Mouse (Mus musculus) urinary bladder, postnatal 25 days (tissue): ENCODE measurements around the gene Gpr34.
A peak's percentile ranks its signal among the peaks of the same experiment; 100 is the strongest.

Experiments
- DNase-seq: peaks from one replicate; pipeline ENCODE4 v3.0.0; 2022; ENCODE audit warnings: low spot score

Gpr34 gene

DNA sequence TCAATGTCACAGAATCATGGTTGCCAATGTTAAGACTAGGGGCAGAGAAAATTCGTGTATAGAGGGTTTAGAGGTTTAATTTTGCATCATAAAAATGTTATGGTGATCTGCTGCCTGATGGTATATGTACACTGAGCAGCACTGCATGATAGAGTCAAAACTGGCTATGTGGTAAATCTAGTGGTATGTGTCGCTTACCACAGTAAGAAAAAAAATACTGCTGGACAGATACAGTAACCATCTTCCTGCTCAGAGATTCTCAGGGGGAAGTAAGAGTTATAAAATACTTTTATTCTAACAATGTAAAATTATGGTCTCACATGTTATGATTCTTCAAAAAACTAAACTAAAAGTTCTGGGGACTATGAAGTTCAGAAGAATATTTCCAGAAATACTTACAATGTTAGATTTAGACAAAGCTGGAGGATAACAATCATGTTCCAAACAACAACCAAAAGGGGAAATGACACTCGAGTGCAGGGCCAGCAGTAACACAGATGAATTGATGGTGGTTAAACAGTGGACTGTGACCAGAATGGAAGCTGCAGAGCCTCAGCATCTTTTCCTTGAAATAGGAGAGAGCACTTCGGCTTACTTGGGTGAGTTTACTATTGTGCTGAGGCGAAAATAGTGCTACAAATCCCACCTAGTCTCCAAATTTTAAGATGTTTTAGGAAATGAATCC, at the start of gene Gpr34:
Gpr34 (plus strand) TSS at position 491 of the 685 bp plus-strand sequence.
- DNase-seq = no peak

DNA sequence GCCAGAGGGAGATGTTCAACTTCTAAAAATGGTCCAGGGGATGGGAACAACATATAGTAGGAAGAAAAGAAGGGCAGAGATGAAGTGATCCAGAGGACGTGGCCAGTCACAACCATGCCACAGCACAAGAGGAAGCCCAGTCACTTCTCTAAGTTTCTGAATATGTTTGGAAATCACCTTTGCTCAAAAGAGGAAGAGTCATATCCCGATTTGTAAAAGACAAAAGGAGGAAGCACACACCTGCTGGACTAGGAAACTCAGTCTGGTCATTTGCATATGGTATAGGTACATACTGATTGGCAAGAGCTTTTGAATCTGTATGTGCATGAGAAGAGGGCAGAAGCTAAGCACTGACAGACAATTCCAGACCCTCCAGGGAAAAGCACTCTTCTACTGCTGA, 32.5 kb upstream of the Gpr34 start:
- DNase-seq = no peak

DNA sequence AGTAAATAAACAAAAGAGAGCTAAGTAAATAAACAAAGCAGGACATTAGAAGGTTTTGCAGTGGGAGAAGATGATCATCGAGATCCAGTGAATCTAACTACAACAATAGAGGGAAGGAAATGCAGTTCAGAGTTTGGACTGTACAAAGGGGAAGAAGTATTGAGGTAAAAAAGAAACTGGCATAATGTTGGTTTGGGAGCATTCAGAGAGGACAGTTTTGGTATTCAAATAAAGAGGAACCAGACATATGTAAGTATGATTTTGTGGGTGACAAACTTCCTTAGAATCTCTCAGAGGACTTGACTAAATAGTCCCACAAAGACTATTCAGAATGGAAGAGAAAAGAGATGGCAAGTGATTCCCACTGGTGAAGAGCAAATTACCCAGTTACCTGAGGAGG, 31.9 kb upstream of the Gpr34 start:
- no peak for DNase-seq

DNA sequence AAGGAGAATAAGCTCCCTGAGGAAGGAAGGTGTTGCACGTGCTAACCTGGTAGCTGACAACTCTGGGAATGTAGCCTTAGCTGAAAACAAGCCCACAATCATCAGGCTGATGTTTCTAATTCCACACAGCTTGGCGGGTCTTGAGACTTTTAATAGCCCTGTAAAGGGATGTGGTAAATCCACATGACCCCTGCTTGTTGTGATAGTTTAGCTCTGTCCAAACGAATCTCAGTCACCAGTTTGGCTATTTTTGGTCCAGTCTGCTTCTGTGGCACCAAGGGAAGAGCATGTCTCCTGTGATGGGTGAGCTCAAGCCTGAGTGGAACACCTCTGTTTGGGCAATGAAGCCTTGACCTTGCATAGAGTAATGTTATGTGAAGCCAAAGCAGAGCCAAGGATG, 25.1 kb upstream of the Gpr34 start:
- DNase-seq = no peak

DNA sequence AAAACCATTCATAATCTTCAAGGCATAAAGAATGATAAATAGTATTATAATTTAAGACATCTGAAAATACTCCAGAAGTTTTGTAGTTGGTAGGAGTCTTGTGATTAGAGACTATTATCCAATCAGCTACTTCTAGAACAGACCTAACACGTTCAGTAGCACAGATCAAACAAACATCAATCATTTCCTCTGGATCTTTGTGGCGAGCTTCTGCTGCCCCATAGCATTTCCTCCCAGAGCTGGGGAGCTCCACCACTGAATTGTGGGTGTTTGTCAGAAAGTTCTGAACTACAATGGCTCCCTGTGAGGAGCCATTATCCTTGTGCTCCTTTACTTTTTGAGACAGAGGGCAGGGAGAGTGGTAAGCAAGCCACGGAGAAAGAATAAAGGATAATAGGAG, 24.1 kb upstream of the Gpr34 start:
- no peak for DNase-seq

DNA sequence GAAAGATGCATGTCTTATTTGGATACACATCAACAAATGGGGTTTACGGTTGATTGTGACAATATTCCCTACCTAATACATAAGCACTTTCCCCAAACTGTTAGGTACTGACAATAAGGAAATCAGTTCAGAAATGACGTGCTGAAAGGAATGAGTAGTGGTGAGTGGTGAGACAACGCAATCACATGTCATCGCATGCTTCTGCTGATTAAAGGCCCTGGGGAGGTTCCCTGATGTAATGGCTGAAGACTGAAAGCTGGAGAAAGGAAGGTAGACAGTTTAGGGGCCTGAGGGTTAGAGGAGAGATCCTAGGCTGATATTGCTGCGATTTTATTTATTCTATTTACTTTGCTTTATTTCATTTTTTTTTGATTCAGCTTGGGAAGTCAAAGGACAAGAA, 20.8 kb upstream of the Gpr34 start:
- no peak for DNase-seq

DNA sequence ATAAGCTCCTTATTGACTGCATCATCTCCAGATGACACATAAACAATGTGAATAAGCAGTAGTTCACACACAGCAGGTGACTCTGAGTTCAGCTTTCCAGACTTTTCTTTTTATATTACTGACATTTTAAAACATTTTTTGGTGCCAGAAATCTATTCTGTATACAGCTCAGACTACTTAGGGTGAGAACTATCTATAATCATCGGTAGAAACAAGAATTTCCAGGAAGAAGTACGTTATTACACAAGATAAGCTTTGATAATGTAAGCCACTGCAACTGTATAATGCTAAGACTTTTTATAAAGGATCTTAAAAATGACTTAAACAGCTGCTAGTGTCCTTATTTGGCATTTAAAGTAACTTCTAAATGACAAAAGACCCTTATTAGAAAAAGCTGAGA, 19.8 kb upstream of the Gpr34 start:
- DNase-seq = no peak

DNA sequence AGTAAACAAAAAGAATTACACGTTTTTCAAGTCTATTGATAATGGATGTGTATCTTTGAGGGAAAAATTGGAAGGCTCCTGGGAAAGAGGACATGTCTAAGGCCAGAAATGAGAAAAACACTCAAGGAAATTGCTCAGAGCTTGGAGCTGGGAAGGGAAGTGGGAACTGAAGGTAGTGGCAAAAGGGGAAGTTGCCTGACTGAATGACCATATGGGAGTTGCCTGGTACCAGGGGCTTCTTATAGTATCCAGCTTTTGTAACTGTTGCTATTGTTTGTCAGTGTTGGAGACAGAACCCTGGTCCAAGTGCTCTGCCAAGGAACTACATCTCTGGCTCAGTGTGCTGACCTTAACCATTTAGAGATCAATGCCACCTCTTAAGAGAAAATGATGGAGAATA, 15.2 kb upstream of the Gpr34 start:
- no peak for DNase-seq

DNA sequence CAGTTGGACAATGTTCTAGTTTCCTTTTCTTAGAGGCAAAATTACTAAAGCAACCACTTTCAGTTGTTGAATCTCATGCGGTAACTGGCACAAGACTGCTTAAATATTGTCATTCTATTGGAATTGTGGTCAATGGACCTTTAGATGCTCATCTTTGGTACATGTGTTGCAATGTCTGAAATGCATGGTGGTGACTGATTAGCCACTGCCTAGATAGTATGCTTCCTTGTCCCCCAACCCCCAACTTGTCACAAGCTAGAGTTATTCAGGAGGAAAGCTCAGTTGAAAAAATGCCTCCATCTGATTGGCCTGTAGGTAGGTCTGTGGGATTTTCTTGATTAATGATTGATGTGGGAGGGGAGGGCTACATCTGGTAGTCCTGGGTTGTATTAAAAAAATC, 14.6 kb upstream of the Gpr34 start:
- no peak for DNase-seq

DNA sequence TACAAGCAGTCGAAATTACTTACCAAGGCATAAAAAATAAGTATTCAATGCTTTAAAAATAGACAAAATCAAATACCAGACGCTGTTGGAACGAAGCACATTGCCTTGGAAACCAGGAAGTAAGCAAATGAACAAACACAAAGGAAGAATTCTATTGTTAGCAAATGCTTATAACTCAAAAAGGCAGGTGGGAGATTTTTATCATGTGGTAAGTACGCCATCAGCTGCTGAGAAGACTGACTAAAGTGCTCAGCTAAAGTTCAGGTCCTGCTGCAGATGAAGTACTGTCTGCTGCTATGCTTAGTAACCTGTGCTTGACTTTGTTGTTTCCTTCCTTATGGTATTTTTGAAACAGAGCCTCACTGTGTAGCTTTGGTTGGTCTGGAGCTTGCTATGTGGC, 13.4 kb upstream of the Gpr34 start:
- no peak for DNase-seq

DNA sequence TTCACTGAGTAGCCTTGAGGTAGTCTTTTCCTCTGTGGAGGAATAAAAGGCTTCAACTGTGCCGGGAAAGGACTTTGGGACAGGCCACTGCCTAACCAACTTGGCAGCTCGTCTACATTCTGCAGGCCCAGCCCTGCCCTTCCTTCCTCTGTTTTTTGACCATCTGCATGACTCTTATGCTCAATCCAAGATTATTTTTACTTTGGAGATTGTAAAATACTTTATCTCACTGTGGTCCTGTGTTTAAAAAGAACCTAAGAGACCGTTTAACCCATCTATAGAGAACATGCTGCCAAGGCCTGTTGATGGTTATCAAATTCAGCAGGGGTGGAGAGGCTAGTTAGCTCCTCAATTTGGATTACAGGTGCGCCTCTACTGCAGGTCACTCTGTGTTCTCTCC, 10.4 kb upstream of the Gpr34 start:
- DNase-seq = no peak

DNA sequence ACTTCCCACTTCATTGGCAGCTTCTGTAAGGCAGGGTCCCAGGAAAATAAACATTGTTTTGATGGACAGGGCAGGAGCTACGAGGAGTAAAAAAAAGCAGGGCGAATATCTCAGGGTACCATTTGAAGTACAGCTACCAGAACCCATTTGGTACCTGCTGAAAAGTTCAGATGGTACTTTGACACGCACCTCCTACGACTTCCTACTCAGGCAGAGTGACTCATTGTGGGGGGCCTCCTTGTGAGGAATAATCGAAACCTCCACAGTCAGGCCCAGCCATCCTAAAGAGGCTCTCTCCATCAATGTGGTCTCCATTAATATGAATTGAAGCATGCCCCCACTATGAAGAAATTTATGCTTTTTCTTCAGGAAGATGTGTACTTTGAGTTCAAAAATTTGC, 9.2 kb upstream of the Gpr34 start:
- no peak for DNase-seq

DNA sequence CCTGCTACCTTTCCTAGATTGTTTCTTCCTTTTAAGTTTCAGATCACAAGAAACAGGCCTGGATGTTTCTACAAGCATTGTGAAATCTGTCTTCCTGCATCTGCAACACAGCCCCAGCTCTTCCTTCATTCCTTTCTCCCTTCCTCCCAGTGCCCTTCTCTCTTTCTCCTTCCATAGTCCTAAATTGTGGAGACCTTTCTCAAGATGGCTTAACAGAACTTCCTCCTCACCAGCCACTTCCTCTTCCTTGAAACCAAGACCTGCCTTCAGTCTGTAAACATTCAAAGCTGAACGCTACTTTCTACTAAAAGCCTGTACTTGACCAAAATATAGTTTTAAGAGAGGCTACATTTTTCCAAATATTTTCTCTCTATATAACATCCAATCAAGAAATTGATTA, 4.5 kb downstream of the Gpr34 start:
- no peak for DNase-seq

DNA sequence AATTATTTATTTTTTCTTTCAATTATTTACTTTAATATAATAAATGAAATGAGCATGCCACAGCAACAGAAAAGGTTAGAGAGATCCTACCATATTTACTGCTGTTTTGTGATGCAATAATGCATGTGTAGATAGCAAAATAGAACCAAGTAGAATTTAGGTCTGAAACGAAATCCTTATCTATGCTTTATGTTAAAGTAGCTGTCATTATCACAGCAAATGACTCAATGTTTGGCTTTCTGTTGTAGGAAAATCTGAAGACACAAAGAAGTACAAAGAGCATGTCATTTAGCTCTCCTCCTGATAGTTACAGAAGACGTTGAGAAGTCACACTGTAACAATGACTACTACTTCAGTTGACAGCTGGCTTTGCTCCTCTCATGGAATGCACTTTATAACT, 7.0 kb downstream of the Gpr34 start:
- no peak for DNase-seq

DNA sequence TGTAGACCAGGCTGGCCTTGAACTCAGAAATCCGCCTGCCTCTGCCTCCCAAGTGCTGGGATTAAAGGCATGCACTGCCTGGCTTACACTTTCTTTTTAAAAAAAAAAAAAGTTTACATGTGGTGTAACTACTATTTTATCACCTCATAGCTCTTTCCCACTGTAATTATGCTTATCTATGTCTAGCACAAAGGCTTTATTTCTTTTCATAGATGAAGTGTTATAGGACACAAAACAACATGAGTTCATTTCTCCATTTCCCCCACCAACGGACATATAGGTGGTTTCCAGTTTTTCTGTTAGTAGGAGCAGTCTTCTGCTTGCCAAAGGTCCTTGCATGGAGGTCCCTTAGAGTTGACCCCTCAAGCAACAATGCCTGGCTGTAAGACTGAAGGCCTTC, 20.0 kb downstream of the Gpr34 start:
- DNase-seq = no peak

DNA sequence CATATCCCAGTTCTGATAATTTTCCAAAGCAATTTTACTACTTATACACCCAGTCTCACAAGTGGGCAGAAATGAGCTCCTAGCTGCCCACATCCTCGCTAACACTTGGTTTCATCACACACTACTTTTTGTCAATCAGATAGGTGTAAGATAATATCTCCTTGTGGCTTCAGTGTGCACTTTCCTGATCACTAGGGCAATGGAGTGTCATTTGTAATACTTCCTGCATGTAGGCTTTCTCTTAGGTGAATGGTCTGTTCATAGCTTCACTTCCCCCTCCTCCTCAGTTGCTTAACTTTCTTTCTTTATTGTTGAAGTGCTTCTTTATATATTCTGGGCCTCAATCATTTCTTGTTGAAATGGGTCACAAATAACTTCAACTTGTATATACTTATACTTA, 20.4 kb downstream of the Gpr34 start:
- no peak for DNase-seq

DNA sequence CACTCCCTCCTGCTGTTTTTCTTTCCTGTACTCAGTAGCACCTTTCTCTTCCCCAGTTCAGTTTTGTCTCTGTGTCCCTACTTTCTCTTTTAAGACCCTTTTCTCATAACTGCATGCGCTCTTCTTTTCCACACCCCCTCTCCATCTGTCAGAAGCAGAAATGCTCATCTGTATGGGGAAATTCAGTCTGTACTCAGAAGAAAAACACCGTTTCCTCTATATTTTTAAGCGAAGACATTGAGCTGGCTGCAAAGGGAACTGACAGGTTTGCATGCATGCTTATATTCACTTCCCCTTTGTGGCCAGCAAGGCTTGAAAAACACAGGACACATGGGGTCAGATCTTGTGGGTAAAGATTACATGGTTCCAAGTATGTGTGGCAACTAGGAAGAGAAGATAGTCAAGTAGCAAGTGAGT, 23.1 kb downstream of the Gpr34 start:
- DNase-seq = no peak

DNA sequence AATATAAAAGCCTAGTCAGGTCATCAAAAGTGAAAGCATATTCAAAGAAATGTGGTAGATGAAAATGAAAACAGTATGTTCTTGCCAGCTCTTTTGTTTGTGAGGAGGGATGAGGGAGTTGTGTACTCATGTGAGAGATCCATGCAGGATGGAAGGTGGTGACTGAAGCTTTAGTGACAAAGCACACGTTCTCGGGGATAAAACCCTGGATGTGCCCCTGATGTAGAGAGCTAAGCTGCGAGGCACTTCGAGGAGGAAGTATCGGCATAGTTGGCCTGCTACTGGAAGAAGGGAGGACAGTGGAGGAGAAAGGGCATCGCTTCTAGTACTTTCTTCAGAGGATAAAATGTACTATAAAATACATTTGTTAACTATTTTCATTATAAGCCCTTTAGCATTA, 24.0 kb downstream of the Gpr34 start:
- no peak for DNase-seq

DNA sequence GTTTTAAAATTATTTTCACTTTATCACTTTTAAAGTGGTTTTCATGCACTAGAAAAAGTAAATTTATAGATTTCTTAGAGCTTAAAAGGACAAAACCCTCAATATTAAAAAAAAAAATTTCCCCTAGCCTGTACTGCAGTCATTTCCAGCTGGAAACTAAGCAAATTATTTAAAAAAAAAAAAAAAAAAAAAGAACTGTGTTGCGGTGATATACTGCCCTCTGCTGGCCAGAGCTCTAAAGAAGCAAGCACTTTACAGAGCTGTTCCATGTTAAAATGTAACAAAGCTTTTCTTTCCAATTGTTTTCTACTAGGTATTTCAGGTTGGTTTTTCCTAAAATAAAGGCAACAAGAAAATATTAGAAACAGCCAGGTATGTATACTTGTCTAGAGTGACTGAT, 24.8 kb downstream of the Gpr34 start:
- peak; percentile 51 for DNase-seq

DNA sequence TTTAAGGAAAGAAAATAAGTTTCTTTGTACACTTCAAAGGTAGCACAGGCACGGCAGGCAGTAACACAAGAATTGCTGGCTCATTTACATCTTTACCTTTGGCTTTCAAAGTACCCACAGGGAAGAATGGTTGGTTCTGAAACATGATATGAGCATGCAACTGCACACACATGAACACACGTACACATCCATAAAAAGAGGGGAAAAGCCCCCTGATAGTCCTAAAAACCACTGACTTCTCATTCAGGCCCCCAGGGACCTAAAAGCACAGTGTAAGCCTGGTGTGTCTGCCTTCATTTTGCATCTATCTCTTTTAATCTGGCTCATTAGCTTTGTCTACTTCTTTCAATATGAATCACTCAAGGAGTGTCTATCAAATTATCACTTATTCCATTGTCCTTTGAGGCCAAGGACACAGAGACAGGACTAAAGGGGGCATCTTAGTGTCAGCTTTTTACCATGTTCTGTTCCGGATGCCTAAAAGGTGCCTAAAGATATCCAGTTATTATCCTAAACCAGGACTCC, 26.8 kb downstream of the Gpr34 start:
- DNase-seq = no peak

DNA sequence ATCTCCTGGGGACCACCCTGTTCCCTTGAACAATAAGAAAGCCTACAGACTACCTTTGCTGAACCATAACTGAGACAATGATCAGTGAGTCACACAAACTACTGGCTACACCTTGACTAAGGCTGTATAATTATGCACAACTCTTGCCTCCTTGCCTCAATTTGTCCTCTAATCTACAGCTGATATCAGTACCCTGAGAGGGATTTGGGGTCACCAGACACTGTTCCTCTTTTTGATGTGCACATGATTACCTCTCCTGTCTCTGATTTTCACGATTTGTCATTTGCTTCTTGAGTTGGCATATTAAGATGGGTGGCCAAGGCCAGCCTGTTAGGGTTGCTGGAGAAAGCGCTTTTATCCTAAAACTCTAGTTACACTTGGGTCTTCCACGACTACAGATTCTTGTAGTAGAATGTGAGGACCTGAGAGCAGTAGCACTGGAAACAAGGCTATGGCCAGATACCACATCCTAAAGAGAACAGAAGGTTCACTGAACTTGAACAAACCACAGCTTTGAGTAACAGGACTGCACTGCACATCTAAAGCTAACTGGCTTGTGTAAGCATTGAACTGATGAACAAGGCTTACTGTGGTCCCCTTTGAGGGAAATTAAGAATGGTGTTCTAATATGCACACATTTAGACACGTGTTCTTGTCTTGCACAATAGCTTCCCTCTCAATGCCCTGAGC, 27.5 kb downstream of the Gpr34 start:
- no peak for DNase-seq

DNA sequence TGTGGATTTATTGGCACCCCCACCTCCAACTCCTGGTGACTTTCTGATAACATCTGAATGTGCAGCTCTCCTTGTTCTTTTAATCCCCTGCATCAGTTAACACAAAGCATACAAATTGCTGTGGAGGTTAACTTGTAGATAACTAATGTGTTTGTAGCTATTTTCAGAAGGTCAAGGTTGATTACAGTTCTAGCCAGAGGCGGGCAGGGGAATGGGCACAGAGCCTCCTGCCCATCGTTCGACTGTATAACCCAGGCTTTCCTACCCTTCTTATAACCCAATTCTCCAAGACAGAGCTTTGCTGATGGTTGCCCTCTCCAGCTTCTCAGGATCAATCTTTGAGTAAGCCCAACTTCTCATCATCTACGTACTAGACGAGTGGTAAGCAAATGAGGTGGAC, 29.2 kb downstream of the Gpr34 start, which contains the start of gene Gpr82:
Gpr82 (plus strand) TSS at position 301 of the 400 bp plus-strand sequence.
- no peak for DNase-seq

DNA sequence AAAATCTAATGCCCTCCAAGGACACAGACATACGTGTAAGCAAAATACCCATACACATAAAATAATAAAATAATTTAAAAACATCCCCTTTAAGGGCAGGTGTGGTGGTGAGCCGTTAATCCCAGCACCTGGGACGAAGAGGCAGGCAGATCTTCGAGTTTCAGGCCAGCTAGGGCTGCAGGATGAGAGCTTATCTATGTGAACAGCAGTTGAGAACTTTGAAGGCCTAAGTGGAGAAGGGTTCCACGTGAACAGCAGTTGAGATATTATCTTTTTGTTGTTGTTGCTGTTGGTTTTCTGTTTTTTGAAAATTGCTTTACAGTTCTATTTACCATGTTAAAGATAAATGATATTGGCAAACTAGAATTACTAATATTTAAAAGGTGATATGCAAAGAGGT, 37.0 kb downstream of the Gpr34 start:
- DNase-seq = no peak

DNA sequence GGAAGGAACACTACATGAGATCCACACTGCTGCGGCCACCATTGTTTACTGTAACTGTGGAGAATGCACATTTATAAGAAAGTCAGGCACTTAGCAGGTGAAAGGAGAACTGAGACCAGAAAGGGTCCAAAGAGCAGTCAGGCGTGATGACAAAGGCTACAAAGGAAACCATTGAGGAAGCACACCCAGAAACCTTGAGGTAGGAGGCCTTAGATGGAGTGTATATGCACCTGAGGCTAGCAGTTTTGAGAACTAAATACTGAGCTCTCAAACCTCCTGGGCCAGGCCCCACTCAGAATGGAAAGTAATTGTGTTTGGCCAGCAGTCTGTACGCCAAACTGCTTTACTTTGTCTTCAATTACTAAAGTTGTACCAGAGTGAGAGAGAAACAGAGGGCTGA, 38.5 kb downstream of the Gpr34 start:
- no peak for DNase-seq
